ENCODE assay signal across 22 mouse cellular contexts in the genomic region with DNA sequence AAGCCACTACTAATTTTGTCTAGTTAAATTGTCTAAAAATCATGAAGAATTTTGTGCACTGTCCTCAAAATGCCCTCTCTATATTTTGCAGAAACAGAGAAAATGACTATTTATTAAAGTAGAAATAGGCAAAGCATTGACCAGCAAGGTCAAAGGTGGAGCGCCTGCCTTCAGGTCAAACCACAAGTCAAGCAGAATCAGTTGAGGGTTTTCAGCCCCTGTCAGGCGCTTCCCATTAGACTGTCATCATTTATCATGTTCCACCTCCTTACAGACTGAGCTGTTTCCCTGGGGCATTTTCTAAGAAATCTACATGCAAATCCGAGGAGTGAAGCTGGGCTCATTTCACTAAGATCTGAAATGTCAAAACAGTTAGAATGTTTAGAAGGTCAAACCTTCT.
A peak's percentile ranks its signal among the peaks of the same experiment; 100 is the strongest.
DNase-seq lines count a peak whose midpoint lies in the region; ATAC-seq lines count a peak whose summit lies in the region.
"Had no signal": no experiment of that assay in that cellular context is flagged by ENCODE, and none has a peak within 500 bp of the region (broad histone marks: within the 10 kb centered on the region; RNA-seq: fewer than 3 reads in every experiment).

No protein-coding gene starts in this region.

- H3K9ac ChIP-seq in kidney, embryonic 14.5 days (ENCODE audit: low read depth, low read length) = no peak overlapping the region
- H3K9ac ChIP-seq in neural tube, embryonic 11.5 days (ENCODE audit: low read length) = no peak overlapping the region
- H3K9ac ChIP-seq: forebrain, embryonic 13.5 days; heart, embryonic 15.5 days; hindbrain, embryonic 13.5 days; intestine, embryonic 15.5 days; liver, embryonic 12.5 days; midbrain, embryonic 12.5 days had no signal

- no peaks in the 10 kb centered on the region for H3K4me1 ChIP-seq in kidney, embryonic 14.5 days (ENCODE audit: control insufficient read depth, insufficient read depth, low read length)
- H3K4me1 ChIP-seq in embryonic facial prominence, embryonic 10.5 days = peaks cover 5% of the 10 kb centered on the region; the same call in 1 of the 2 replicates
- no peaks in the 10 kb centered on the region for H3K4me1 ChIP-seq in neural tube, embryonic 11.5 days (ENCODE audit: control insufficient read depth, insufficient read depth, low read length)
- H3K4me1 ChIP-seq: forebrain, embryonic 13.5 days; heart, embryonic 15.5 days; hindbrain, embryonic 13.5 days; intestine, embryonic 15.5 days; liver, embryonic 12.5 days; midbrain, embryonic 12.5 days had no signal

- no peak overlapping the region for H3K27ac ChIP-seq in kidney, embryonic 14.5 days (ENCODE audit: low read depth, low read length)
- H3K27ac ChIP-seq in embryonic facial prominence, embryonic 10.5 days (replicated peaks) = no peak overlapping the region
- no peak overlapping the region for H3K27ac ChIP-seq in neural tube, embryonic 11.5 days (ENCODE audit: low read depth, low read length)
- H3K27ac ChIP-seq: forebrain, embryonic 13.5 days; heart, embryonic 15.5 days; hindbrain, embryonic 13.5 days; intestine, embryonic 15.5 days; liver, embryonic 12.5 days; midbrain, embryonic 12.5 days had no signal

- no peaks in the 10 kb centered on the region for H3K27me3 ChIP-seq in kidney, embryonic 14.5 days (ENCODE audit: control insufficient read depth, insufficient read depth, low read length)
- no peaks in the 10 kb centered on the region for H3K27me3 ChIP-seq in embryonic facial prominence, embryonic 10.5 days (replicated peaks; ENCODE audit: low read depth, poor library complexity, severe bottlenecking)
- no peaks in the 10 kb centered on the region for H3K27me3 ChIP-seq in neural tube, embryonic 11.5 days (ENCODE audit: control insufficient read depth, insufficient read depth, low read length)
- H3K27me3 ChIP-seq: forebrain, embryonic 13.5 days; heart, embryonic 15.5 days; hindbrain, embryonic 13.5 days; intestine, embryonic 15.5 days; liver, embryonic 12.5 days; midbrain, embryonic 12.5 days had no signal

- WGBS in kidney, embryonic 14.5 days = 48% methylated on average over 3 of the region's 3 CpGs
- WGBS in embryonic facial prominence, embryonic 10.5 days = 49% methylated on average over 3 of the region's 3 CpGs
- WGBS in neural tube, embryonic 11.5 days = 46% methylated on average over 3 of the region's 3 CpGs

- H3K36me3 ChIP-seq in kidney, embryonic 14.5 days (ENCODE audit: control insufficient read depth, insufficient read depth, low read length) = no peaks in the 10 kb centered on the region
- no peaks in the 10 kb centered on the region for H3K36me3 ChIP-seq in embryonic facial prominence, embryonic 10.5 days (replicated peaks)
- H3K36me3 ChIP-seq in neural tube, embryonic 11.5 days (ENCODE audit: control insufficient read depth, insufficient read depth, low read length) = no peaks in the 10 kb centered on the region
- H3K36me3 ChIP-seq: heart, embryonic 15.5 days; hindbrain, embryonic 13.5 days; intestine, embryonic 15.5 days; liver, embryonic 12.5 days; midbrain, embryonic 12.5 days had no signal

- intact Hi-C loops in heart, postnatal 36 days (cut with DNase I) = no loop called here

- no peak for ATAC-seq in kidney, embryonic 14.5 days (ENCODE audit: low FRiP score, low TSS enrichment)
- no peak for ATAC-seq in neural tube, embryonic 11.5 days (ENCODE audit: insufficient read depth, low FRiP score, low TSS enrichment)
- ATAC-seq in granulocyte monocyte progenitor cell, adult 5-6 weeks (replicated peaks; ENCODE audit: poor library complexity, severe bottlenecking) = no peak
- ATAC-seq: forebrain, embryonic 13.5 days; intestine, embryonic 15.5 days; liver, embryonic 12.5 days had no signal

- H3K4me3 ChIP-seq in kidney, embryonic 14.5 days (ENCODE audit: low read length) = no peak overlapping the region
- H3K4me3 ChIP-seq in embryonic facial prominence, embryonic 10.5 days = no peak overlapping the region
- no peak overlapping the region for H3K4me3 ChIP-seq in neural tube, embryonic 11.5 days (ENCODE audit: low read depth, low read length)
- H3K4me3 ChIP-seq: forebrain, embryonic 13.5 days; heart, embryonic 15.5 days; hindbrain, embryonic 13.5 days; intestine, embryonic 15.5 days; liver, embryonic 12.5 days; midbrain, embryonic 12.5 days had no signal

- no peak overlapping the region for H3K4me2 ChIP-seq in kidney, embryonic 14.5 days (replicated peaks; ENCODE audit: low read depth, low read length)
- no peak overlapping the region for H3K4me2 ChIP-seq in neural tube, embryonic 11.5 days (ENCODE audit: low read depth)
- H3K4me2 ChIP-seq: forebrain, embryonic 13.5 days; heart, embryonic 15.5 days; hindbrain, embryonic 13.5 days; intestine, embryonic 15.5 days; liver, embryonic 12.5 days; midbrain, embryonic 12.5 days had no signal

- H3K9me3 ChIP-seq in kidney, embryonic 14.5 days (ENCODE audit: control insufficient read depth, low read length) = no peaks in the 10 kb centered on the region
- H3K9me3 ChIP-seq in embryonic facial prominence, embryonic 10.5 days = no peaks in the 10 kb centered on the region
- no peaks in the 10 kb centered on the region for H3K9me3 ChIP-seq in neural tube, embryonic 11.5 days (ENCODE audit: control insufficient read depth, low read length)
- H3K9me3 ChIP-seq: forebrain, embryonic 13.5 days; heart, embryonic 15.5 days; hindbrain, embryonic 13.5 days; intestine, embryonic 15.5 days; liver, embryonic 12.5 days; midbrain, embryonic 12.5 days had no signal

- peak; percentile 38 for DNase-seq in kidney, postnatal 14 days
- peak; percentile 78 for DNase-seq in embryo, embryonic 10.5 days (ENCODE audit: low spot score)
- peak; percentile 50 for DNase-seq in embryonic facial prominence, embryonic 10.5 days (ENCODE audit: low spot score)
- DNase-seq in neural tube, embryonic 11.5 days (ENCODE audit: low spot score) = peak; percentile 31
- no peak for DNase-seq in lung, postnatal 4 days
- DNase-seq in heart, postnatal 36 days = no peak
- DNase-seq: adrenal gland, adult 2 months; cerebellum, adult 9-10 months; gastrocnemius, postnatal 25 days; left cerebral cortex, postnatal 4 days; lung, adult 2 months; lung, postnatal 36 days; right cerebral cortex, postnatal 4 days; thymus, adult 2 months had no signal

Comparison
In these comparisons a context has a peak if more than half of its experiments do, and no peak if none do; other contexts are left out.
1. DNase-seq: peak in kidney, postnatal 14 days (single experiment), embryo, embryonic 10.5 days (single experiment), embryonic facial prominence, embryonic 10.5 days (single experiment) and neural tube, embryonic 11.5 days (single experiment); none in lung, postnatal 4 days (0 of 2) and heart, postnatal 36 days (0 of 2).